Mouse (Mus musculus) heart, adult 9 months (tissue): ENCODE measurements around the gene Clec4b2.
"Not testable (repeated sequence)": the region's sequence is repeated elsewhere in the genome, so short reads cannot be mapped to it uniquely, and the experiment has no call there.

Experiments
- DNase-seq, 2 experiments: peaks; one replicate each; pipeline ENCODE4 v3.0.0; 2022; ENCODE audit warnings: low spot score in 2 of 2

The Clec4b2 gene

DNA sequence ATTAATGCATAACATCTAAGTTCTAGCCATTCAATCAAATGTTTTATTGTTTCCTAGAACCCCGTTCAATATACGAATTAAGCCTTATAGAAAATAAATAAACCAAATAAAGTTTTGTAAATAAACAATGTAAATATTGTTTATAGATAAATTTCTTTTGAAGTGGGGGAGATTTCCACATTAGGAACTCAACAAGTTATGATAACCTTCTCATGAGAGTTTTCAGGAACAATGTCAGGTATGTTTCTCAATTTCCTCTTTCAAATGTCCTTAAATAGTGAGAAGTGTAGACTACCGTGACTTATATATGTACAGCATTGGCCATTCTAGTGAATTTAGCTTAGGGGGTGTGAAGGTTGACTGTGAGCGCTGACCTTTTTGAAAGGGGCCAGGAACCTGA lies at the start of gene Clec4b2:
Gene Clec4b2, plus strand, starts transcription at position 301 of the 400 bp plus-strand sequence.
- no peak for DNase-seq

DNA sequence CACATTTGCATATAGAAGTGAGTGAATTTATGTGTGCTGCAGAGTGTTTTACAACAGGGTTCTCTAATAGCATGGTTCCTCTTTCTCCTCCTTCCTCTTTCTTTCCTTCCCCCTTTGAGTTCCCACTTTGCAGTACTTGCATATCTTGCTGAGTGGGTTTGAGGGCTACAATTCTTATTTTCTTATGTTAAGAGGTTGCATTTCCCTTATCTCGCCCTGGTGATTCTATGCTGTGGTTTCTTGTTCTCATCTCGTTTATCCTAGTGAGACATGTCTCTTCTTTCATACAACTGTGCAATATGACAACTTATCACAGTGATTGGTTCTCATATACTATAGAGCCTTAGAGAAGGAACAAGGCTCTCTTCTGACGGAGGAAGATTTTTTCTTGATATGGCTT lies 49.5 kb upstream of the Clec4b2 start:
- peak in 1 of 2 experiments; percentile 42 for DNase-seq

DNA sequence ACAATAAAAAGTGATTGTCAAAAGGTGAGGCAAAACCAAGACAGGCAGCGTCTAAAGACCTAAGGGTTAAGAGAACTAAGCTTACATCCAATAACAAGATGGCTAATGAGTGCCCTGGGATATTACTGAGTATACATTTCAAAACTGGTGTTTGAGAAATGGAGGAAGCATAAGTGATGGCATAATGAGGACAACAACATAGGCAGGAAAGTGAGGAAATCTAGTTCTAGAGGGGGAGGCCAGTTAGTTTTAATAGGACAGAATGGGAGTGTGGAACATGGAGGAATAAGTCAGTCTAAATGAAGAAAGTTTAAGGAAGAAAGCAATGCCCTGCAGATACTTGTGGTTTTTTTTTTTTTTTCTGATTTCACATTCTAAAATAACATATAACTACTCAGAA lies 45.5 kb upstream of the Clec4b2 start:
- DNase-seq = no peak

DNA sequence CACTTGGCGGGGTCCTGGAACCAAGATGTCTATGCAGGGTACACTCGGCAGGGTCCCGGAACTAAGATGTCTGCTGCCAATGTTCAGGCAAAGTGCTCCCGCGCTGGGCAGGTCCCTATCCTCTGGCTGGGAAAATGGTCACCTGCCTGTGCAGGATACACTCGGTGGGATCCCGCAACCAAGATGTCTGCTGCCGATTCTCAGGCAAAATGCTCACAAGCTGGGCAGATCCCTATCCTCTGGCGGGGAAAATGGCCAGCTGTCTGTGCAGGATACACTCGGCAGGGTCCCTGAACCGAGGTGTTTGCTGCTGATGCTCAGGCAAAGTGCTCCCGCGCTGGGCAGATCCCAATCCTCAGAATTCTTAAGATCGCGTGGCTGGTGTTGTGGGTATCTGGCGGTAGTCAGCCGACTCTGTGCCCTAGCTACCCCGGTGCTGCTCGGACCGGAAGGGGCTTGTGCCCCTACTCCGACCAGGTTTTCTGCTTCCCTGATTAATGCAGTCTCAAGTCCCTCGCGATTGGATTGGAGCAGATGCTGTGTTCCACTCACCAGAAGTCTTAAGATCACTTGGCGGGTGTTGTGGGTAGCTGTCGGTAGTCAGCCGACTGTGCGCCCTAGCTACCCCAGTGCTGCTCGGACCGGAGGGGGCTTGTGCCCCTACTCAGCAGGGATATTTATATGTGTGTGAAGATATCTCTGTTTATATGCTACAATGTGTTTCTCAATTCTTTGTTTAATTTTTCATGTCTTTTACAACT lies 34.7 kb upstream of the Clec4b2 start:
- not testable (repeated sequence) for DNase-seq

DNA sequence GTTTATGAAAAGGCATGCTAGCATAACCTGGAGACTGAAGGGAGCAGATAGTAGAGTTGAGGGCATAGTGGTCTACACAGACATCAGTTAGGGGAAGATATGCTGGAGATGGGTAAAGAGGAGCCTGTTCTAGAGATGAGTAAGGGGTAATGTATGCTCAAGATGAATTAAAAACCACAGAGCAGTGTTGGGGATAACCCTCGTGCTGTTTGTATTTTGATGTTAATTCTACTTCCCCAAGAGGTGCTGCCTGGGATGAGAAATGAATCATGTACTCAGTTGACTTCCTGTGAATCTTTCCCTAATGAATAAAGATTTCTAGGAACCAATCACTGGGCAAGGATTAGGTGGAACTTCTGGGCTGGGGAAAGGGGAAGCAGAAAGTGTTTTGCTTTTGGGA lies 2.6 kb upstream of the Clec4b2 start:
- peak in 1 of 2 experiments; percentile 29 for DNase-seq

DNA sequence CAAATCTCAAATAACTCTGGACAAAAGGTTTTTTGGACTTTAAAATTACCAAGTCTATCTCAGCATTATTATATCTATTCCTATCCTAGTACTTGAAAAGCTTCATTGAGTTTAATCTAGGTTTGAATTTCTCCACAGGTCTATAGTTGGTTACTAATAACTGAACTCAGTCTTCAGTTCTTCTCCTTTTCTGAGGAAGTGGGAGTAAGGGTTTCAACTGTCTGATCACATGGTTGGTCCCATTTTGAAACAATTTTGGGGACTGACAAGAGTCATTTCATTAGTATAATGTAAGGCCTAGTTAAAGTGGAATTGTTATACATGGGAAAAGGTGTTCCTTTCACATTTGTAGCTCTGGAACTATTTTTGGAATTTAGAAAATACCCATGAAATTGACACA lies 1.7 kb upstream of the Clec4b2 start:
- no peak for DNase-seq

DNA sequence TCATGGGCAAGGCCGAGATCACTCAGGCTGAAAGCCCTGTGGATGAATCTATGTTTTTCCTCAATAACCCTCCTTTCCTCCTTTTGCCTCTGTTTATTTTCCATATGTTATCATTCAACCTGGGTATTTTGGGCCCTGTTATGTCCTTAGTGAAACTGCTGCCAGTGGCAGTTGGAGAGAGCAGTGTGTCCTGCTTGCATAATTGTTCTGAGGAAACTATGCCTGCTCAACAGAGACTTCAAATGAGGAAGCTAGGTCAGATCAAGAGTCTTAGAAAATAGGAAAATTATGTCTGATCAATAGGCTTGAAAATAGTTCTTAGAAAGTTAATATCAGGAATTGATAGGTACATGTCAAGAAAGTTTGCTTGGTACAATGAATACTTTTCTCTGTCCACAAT lies 2.9 kb downstream of the Clec4b2 start:
- no peak for DNase-seq

DNA sequence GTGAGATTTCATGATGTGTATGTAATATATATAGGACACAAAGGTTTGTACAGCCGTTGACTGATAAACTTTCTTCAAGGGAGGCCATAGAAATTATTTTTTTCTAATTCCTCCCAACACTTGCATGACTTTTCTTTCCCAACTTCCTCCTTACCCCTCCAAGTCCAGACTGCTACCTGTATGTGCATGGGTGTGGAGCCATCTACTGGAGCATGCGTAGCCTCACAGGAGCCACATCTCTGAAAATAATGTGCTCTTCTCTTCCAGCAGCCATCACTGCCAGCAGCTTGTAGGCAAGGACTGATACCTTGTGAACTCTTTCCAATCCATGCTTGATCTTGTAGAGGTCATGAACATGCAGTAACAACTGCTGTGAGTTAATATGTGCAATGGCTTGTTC lies 12.2 kb downstream of the Clec4b2 start:
- DNase-seq = not testable (repeated sequence)

DNA sequence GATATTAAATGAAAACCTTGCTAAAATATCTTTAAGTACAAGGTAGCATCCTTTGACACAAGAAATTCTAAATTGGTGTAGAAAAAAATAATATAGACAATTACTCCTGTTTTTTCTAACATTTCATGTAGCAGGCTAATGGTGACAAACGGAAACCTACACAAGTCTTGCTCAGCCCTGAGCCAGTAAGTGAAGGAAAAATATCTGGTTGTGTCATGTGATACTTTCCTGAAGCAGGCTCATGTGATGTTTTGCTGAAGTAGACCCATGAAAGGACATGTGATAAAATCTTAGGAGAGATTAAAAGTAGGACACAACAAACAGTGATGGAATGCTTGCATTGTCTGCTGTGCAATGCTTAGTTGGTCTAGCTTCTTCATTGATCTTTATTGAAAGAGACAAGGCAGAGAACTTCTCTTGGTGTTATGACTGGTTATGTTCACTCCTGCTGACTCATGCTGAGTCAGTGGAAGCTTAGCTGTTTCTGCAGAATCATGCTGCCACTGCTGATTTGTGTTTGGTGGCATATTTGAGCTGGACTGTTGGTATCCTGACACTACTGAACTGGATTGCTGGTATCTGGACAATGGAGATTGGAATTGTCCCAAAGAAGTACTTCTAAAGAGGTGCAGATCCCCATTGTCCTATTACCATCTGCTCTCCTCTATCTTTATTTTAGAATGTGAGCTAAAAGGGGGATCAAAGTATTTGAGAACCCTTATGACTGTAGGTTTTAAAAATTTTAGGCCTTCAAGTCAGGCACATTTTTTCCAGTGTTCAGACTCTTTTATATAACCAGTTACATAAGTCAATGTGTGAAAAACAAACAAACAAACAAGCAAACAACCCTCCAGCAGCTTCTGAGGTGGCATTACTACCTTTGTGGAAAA lies 34.7 kb downstream of the Clec4b2 start:
- DNase-seq = no peak

DNA sequence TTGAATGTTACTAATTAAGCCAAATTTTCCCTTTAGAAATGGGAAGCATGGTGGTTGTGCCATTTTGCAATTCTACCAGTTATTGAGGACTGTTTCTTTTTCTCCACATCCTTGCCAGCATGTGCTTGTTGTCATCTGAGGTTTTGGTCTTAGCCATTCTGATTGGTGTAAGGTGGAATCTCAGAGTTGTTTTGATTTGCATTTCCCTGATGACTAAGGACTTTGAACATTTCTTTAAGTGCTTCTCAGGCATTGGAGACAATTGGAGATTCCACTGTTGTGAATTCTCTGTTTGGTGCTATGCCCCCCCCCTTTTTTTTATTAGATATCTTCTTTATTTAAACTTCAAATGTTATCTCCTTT lies 35.4 kb downstream of the Clec4b2 start:
- not testable (repeated sequence) for DNase-seq

DNA sequence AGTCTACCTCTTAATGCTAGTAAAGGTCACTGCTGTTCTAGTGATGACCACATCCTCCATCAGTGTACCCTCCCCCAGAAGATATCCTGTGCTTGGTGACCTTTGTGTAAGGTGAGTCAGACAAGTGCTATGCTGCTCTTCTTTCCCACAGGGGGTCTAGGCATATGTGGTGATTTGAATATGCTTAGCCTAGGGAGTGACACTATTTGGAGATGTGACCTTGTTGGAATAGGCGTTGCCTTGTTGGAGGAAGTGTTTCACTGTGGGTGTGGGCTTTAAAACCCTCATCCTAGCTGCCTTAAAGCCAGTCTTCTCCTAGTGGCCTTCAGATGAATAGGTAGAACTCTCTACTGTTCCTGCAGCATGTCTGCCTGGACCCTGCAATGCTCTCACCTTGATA lies 39.0 kb downstream of the Clec4b2 start:
- DNase-seq = no peak

DNA sequence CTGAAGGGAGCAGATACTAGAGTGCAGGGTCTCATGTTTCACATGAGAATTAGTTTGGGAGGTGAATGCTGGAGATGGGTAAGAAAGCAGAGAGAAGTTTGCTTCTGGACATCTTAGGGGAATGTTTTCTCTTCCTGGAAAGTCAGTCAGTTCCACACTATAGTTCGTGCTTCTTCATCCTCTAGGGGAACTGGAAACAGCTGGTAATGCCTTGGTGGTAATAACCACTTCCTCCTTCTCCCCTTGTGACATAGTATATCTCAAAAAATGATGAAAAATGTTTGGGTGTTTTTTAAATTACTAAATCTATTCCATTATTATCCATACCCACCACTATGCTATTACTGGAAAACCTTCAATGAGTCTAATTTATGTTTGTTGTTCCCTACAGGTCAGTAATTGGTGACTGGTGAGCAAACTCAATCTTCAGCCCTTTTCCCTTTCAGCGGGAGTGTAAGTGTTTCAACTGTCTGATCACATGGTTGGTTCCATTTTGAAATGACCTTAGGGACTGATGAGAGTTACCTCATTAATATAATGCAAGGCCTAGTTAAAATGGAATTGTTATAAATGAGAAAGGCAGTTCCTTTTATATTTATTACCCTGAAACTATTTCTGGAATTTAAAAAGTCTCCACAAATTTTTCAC lies 55.0 kb downstream of the Clec4b2 start:
- DNase-seq = peak; percentile 5 to 7

DNA sequence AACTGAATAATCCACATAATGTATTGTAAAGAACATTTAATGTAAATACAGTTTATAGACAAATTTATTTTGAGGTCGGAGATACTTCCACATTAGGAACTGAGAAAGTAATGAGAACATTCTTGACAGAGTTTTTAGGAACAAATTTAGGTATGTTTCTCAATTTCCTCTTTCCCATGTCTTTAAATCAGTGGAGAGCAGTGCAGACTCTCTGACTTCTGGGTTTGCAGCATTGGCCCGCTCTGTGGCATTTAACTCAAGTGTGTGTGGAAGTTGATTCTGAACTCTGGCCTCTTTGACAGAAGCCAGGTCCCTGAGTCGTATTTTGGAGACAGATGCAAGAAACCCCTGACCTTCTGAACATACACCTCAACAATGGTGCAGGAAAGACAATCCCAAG lies 57.0 kb downstream of the Clec4b2 start, which contains the start of gene Clec4n:
Gene Clec4n, plus strand, starts transcription at position 200 of the 400 bp plus-strand sequence.
- DNase-seq = no peak

DNA sequence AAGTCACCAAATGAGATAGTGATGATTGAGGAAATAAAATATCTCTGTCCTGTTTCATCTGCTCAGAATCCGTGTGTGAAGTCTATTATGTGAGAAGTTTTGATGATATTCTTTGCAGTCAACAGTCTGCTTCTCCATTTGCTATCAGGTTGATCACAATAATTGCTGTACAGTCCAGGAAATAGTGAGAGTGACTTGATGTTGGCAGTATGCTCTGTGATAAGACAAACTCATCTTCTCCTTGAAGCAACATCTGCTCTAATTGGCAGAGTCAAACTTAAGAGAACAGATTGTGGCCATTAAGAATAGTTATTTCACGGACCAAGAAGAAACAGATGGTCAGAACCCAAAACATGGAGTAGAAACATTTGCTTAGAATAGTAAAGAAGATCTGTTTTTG lies 58.5 kb downstream of the Clec4b2 start:
- DNase-seq = no peak

DNA sequence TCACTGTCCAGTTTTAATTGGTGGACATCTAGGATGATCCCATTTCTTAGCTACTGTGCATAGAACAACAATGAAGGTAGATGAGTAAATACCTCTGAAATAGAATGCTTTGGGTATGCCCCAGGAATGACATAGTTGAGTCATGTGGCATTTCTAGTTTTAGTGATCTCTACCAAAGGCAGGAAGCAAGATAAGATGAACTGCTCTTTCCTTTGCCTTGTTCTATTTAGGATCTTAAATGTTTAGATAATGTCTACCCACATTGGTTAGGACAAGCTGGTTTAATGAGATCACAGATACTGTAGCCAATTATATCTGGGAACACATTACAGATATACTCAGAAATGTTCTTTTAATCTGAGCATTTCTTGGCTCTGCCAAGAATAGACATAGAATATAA lies 64.9 kb downstream of the Clec4b2 start:
- no peak for DNase-seq

DNA sequence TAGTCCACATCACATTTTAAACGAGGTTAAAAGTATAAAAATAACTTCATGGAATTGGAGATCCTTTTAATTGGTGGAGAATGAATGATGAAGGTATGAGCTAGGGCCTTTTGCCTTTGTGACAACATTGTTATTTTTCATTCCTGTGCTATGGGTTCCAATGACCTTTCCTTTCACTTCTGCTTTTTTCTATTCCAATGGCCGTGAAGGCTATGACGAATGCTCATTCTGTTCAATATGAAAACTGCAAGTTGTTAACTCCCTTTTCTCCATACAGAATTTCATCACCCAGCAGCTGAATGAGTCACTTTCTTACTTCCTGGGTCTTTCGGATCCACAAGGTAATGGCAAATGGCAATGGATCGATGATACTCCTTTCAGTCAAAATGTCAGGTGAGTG lies 71.5 kb downstream of the Clec4b2 start:
- DNase-seq = no peak

DNA sequence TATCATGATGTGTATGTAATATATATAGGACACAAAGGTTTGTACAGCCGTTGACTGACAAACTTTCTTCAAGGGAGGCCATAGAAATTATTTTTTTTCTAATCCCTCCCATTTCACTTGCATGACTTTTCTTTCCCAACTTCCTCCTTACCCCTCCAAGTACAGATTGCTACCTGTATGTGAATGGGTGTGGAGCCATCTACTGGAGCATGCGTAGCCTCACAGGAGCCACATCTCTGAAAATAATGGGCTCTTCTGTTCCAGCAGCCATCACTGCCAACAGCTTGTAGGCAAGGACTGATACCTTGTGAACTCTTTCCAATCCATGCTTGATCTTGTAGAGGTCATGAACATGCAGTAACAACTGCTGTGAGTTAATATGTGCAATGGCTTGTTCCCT lies 76.2 kb downstream of the Clec4b2 start:
- DNase-seq = not testable (repeated sequence)

DNA sequence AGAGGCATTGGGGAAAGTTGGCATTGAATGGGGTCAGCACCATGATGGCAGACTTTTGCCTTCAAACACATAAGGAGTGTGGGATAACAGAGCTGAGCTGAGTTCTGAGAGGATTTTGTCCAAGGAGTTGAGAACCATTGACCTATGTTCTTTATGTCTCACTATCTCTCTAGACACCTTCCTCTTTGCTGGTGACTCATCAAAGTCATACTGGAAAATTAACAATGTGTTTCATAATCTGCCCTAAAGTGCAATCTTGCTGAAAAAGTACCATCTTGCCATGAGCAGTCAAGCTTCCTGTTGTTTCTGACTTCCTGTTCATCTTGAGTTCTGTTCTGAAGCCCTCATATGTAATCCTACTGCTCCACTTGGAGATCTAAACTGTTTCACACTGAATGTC lies 80.0 kb downstream of the Clec4b2 start:
- DNase-seq = peak in 1 of 2 experiments; percentile 9
